Mouse (Mus musculus) erythroblast, embryonic 14.5 days (primary cell): Measurements from ENCODE around the gene Tradd.

ENCODE experiments used
- GATA1 ChIP-seq: IDR thresholded peaks from 2 replicates; pipeline ENCODE4 v1.6.1; 2012; ENCODE audit warnings: low read length, inconsistent platforms, mixed read lengths
- TAL1 ChIP-seq: IDR thresholded peaks from 3 replicates; pipeline ENCODE4 v1.6.1; 2012; ENCODE audit warnings: low read length, inconsistent platforms, mixed read lengths

DNA sequence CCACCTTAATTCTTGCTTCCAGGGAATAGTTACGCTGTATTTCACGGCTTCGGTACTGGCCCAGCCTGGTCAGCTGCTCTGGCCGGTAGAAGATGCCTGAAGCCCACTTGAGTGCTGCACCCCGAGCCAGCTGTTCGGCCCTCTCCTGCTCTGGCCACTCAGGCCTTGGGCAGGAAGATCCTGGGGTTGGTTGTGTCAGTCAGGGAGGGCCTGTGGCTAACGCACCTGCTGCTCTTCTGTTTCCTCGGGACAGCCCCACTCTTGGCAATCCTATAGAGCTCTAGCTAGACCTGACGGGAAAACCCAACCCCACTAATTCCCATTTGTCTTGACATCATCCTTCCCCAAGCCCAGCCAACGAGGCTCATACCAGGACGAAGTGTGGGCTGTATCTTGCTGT, 30.8 kb upstream of the Tradd start:
- 0 out of 3 replicates have a peak, but pooled peaks have one; percentile 7 for TF ChIP-seq TAL1
- TF ChIP-seq GATA1: no peak
